Mouse (Mus musculus): ENCODE measurements around the gene Mmp24. TPM values are rescaled to one million over a fixed set of nuclear protein-coding genes. Genes with fewer than 3 reads are reported as not detected.

The Mmp24 gene
- polyA plus RNA-seq, 1 experiment from 2014 or later, result not detected

- Histone ChIP-seq H3K4me1 (ENCODE audit: control insufficient read depth in 2 of 2, insufficient read depth in 2 of 2, low read length in 2 of 2) (peaks cover 0 to 8% of the 10 kb centered on the region in 2 experiments; a peak in 2 of 4 replicates), H3K4me2 (ENCODE audit: low read length) (peak within 1 kb of the TSS; percentile 79), H3K36me3 (ENCODE audit: control insufficient read depth, insufficient read depth, low read length) (no peaks in the 10 kb centered on the region), H3K27me3 (ENCODE audit: control insufficient read depth, insufficient read depth, low read length) (no peaks in the 10 kb centered on the region), H3K9me3 (ENCODE audit: control insufficient read depth, low read length) (no peaks in the 10 kb centered on the region), H3K27ac (replicated peaks in 1 of 2; ENCODE audit: control insufficient read depth in 1 of 2, insufficient read depth in 1 of 2, low read depth in 2 of 2, low read length in 2 of 2) (peak within 1 kb of the TSS in 1 of 2 experiments; percentile 44; a peak in 1 of 4 replicates), H3K4me3 (ENCODE audit: control insufficient read depth in 1 of 2, insufficient read depth in 1 of 2, low read depth in 1 of 2, low read length in 2 of 2) (peak within 1 kb of the TSS; percentile 38 to 46), H3K9ac (ENCODE audit: low read length) (peak within 1 kb of the TSS; percentile 64)
- WGBS, result 3% methylated on average over 25 of the region's 25 CpGs
- peak; percentile 80 for ATAC-seq (ENCODE audit: insufficient number of reproducible peaks, insufficient read depth, low FRiP score, low read depth)
Observed at GRCm38 (mm10) chr2:155751014-155751786, 23.9 kb upstream of the Mmp24 start, which contains the start of gene Procr. Procr (plus strand) TSS chr2:155751117.

- Histone ChIP-seq H3K27me3 (ENCODE audit: control insufficient read depth, insufficient read depth, low read length) (no peaks in the 10 kb centered on the region), H3K9me3 (ENCODE audit: control insufficient read depth, low read length) (no peaks in the 10 kb centered on the region), H3K4me2 (ENCODE audit: low read length) (no peak overlapping the region), H3K4me1 (ENCODE audit: control insufficient read depth in 2 of 2, insufficient read depth in 2 of 2, low read length in 2 of 2) (peaks cover 0 to 8% of the 10 kb centered on the region in 2 experiments; a peak in 2 of 4 replicates), H3K4me3 (ENCODE audit: control insufficient read depth in 1 of 2, insufficient read depth in 1 of 2, low read depth in 1 of 2, low read length in 2 of 2) (no peak overlapping the region), H3K9ac (ENCODE audit: low read length) (no peak overlapping the region), H3K36me3 (ENCODE audit: control insufficient read depth, insufficient read depth, low read length) (no peaks in the 10 kb centered on the region), H3K27ac (replicated peaks in 1 of 2; ENCODE audit: control insufficient read depth in 1 of 2, insufficient read depth in 1 of 2, low read depth in 2 of 2, low read length in 2 of 2) (no peak overlapping the region)
- ATAC-seq (ENCODE audit: insufficient number of reproducible peaks, insufficient read depth, low FRiP score, low read depth), result no peak
- WGBS, result 0% methylated on average over 1 of the region's 1 CpGs
Observed at GRCm38 (mm10) chr2:155755746-155756145, 19.4 kb upstream of the Mmp24 start.

DNA sequence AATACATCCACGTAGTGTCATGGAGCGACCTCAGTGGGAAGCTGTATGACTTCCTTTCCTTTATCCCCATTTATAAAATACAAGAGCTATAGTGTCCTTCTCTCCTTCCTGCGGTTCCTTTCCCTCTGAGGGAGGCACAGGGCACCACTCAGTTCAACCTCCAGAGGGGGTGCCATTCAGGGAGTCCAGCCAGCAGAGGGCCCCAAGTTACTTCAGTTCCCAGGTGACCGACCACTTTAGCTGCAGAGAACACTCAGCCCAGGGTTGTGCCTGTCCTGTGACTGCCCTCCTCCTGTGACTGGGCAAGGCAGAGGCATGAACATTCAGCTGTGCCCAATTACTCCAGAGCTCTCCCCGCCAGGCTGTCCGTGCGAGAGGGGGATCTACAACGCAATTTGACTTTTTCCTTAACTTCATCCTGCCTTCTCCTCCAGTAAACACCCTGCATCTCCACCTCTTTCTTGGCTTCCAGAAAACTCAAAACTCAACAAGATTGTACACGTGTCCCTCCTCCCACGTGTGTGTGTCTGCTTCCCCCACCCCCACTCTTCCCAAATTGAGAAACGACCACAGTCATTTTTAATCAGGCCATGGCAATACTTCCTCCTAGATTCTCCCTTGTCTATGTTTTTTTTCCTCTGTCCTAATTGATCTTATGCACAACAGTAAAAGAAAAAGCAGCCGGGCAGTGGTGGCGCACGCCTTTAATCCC, 18.1 kb upstream of the Mmp24 start:
- WGBS, result 54% methylated on average over 14 of the region's 14 CpGs
- no peak overlapping the region for H3K27ac ChIP-seq (replicated peaks in 1 of 2; ENCODE audit: control insufficient read depth in 1 of 2, insufficient read depth in 1 of 2, low read depth in 2 of 2, low read length in 2 of 2)
- no peaks in the 10 kb centered on the region for H3K36me3 ChIP-seq (ENCODE audit: control insufficient read depth, insufficient read depth, low read length)
- ATAC-seq (ENCODE audit: insufficient number of reproducible peaks, insufficient read depth, low FRiP score, low read depth), result no peak
- H3K9ac ChIP-seq (ENCODE audit: low read length), result no peak overlapping the region
- H3K9me3 ChIP-seq (ENCODE audit: control insufficient read depth, low read length), result no peaks in the 10 kb centered on the region
- no peak overlapping the region for H3K4me3 ChIP-seq (ENCODE audit: control insufficient read depth in 1 of 2, insufficient read depth in 1 of 2, low read depth in 1 of 2, low read length in 2 of 2)
- no peaks in the 10 kb centered on the region for H3K27me3 ChIP-seq (ENCODE audit: control insufficient read depth, insufficient read depth, low read length)
- no peak overlapping the region for H3K4me2 ChIP-seq (ENCODE audit: low read length)
- H3K4me1 ChIP-seq (ENCODE audit: control insufficient read depth in 2 of 2, insufficient read depth in 2 of 2, low read length in 2 of 2), result no peaks in the 10 kb centered on the region

GRCm38 (mm10) chr2:155764679-155765418, 10.3 kb upstream of the Mmp24 start:
- WGBS, result 47% methylated on average over 13 of the region's 13 CpGs
- H3K9me3 ChIP-seq (ENCODE audit: control insufficient read depth, low read length), result no peaks in the 10 kb centered on the region
- ATAC-seq (ENCODE audit: insufficient number of reproducible peaks, insufficient read depth, low FRiP score, low read depth), result no peak
- H3K4me1 ChIP-seq (ENCODE audit: control insufficient read depth in 2 of 2, insufficient read depth in 2 of 2, low read length in 2 of 2), result no peaks in the 10 kb centered on the region
- H3K4me3 ChIP-seq (ENCODE audit: control insufficient read depth in 1 of 2, insufficient read depth in 1 of 2, low read depth in 1 of 2, low read length in 2 of 2), result no peak overlapping the region
- peaks cover 10% of the 10 kb centered on the region; the same call in 1 of the 2 replicates for H3K27me3 ChIP-seq (ENCODE audit: control insufficient read depth, insufficient read depth, low read length)
- H3K27ac ChIP-seq (replicated peaks in 1 of 2; ENCODE audit: control insufficient read depth in 1 of 2, insufficient read depth in 1 of 2, low read depth in 2 of 2, low read length in 2 of 2), result no peak overlapping the region
- H3K9ac ChIP-seq (ENCODE audit: low read length), result no peak overlapping the region
- no peaks in the 10 kb centered on the region for H3K36me3 ChIP-seq (ENCODE audit: control insufficient read depth, insufficient read depth, low read length)
- H3K4me2 ChIP-seq (ENCODE audit: low read length), result peak overlapping the region; percentile 38

- no peak overlapping the region for H3K4me3 ChIP-seq (ENCODE audit: control insufficient read depth in 1 of 2, insufficient read depth in 1 of 2, low read depth in 1 of 2, low read length in 2 of 2)
- ATAC-seq (ENCODE audit: insufficient number of reproducible peaks, insufficient read depth, low FRiP score, low read depth), result no peak
- no peaks in the 10 kb centered on the region for H3K9me3 ChIP-seq (ENCODE audit: control insufficient read depth, low read length)
- H3K27me3 ChIP-seq (ENCODE audit: control insufficient read depth, insufficient read depth, low read length), result peaks cover 64% of the 10 kb centered on the region
- H3K9ac ChIP-seq (ENCODE audit: low read length), result no peak overlapping the region
- no peaks in the 10 kb centered on the region for H3K36me3 ChIP-seq (ENCODE audit: control insufficient read depth, insufficient read depth, low read length)
- 70% methylated on average over 4 of the region's 4 CpGs for WGBS
- H3K27ac ChIP-seq (replicated peaks in 1 of 2; ENCODE audit: control insufficient read depth in 1 of 2, insufficient read depth in 1 of 2, low read depth in 2 of 2, low read length in 2 of 2), result no peak overlapping the region
- no peaks in the 10 kb centered on the region; a peak in 1 of 4 replicates for H3K4me1 ChIP-seq (ENCODE audit: control insufficient read depth in 2 of 2, insufficient read depth in 2 of 2, low read length in 2 of 2)
- no peak overlapping the region for H3K4me2 ChIP-seq (ENCODE audit: low read length)
Observed at GRCm38 (mm10) chr2:155773664-155774063, 1.5 kb upstream of the Mmp24 start.

DNA sequence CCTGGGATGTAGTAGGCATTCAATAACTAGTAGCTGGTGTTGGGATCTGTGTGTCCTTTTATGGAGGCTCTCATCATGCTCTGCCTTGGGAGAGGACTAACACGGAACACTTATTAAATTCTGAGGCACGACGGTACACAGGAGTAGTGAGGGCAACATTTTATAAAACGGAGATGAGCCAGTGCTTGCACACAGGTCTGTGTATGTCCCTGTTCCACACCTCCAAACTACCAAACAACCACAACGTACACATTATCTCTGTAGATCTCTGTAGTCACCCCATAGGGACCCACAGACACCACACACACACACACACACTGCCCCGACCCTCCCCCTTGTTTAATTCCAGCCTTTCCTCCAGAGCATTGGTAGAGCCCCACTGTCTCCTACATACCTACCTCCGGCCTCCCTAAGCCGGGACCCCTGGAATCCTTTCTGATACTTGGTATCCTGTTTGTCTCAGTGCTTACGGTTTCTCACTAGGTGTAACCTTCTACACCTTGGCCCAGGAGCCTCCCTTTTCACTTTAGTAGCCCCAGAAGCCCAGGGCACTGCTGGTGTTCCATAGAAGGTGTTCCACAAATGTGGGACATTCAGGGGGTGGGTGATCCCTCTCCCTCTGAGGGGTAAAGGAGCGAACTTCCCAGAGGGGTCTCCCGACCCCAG, 748 bp upstream of the Mmp24 start:
- no peak overlapping the region for H3K27ac ChIP-seq (replicated peaks in 1 of 2; ENCODE audit: control insufficient read depth in 1 of 2, insufficient read depth in 1 of 2, low read depth in 2 of 2, low read length in 2 of 2)
- peak overlapping the region; percentile 90 for H3K4me2 ChIP-seq (ENCODE audit: low read length)
- no peaks in the 10 kb centered on the region for H3K36me3 ChIP-seq (ENCODE audit: control insufficient read depth, insufficient read depth, low read length)
- no peaks in the 10 kb centered on the region; a peak in 1 of 4 replicates for H3K4me1 ChIP-seq (ENCODE audit: control insufficient read depth in 2 of 2, insufficient read depth in 2 of 2, low read length in 2 of 2)
- no peaks in the 10 kb centered on the region for H3K9me3 ChIP-seq (ENCODE audit: control insufficient read depth, low read length)
- WGBS, result 49% methylated on average over 11 of the region's 11 CpGs
- no peak overlapping the region for H3K9ac ChIP-seq (ENCODE audit: low read length)
- peaks cover 64% of the 10 kb centered on the region for H3K27me3 ChIP-seq (ENCODE audit: control insufficient read depth, insufficient read depth, low read length)
- ATAC-seq (ENCODE audit: insufficient number of reproducible peaks, insufficient read depth, low FRiP score, low read depth), result no peak
- peak overlapping the region in 1 of 2 experiments; percentile 34; a peak in 1 of 4 replicates for H3K4me3 ChIP-seq (ENCODE audit: control insufficient read depth in 1 of 2, insufficient read depth in 1 of 2, low read depth in 1 of 2, low read length in 2 of 2)

Data from heart, embryonic 14.5 days (tissue).